Mouse (Mus musculus): ENCODE data around the gene Cd82.

DNA sequence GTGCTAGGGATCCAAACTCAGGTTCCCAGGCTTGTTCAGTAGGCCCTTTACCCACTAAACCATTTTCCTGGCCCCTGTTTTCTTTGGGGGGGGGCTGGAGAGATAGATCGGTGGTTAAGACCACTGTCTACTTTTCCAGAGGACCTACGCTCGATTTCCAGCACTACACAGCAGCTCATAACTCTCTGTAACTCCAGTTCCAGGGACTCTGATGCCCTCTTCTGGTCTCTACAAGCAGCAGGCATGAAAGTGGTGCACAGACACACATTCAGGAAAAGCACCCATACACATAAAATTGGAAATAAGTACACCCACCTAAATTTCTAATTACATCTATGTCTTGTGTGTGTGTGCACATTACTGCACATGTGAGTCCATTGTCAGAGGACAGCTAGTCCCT is 85.8 kb downstream of the Cd82 start:
- TF ChIP-seq CTCF (IDR thresholded peaks at IDR 0.05; ENCODE audit: control insufficient read depth, insufficient read depth, insufficient read length) (no peak), MAX (IDR thresholded peaks at IDR 0.05) (no peak), MYOD1 (IDR thresholded peaks at IDR 0.05; ENCODE audit: control insufficient read depth, insufficient read length, low read depth) (no peak), USF1 (IDR thresholded peaks at IDR 0.05; ENCODE audit: low read depth) (no peak), MYOG (IDR thresholded peaks at IDR 0.05; ENCODE audit: control insufficient read depth, extremely low read depth, insufficient read length) (no peak), FOSL1 (IDR thresholded peaks at IDR 0.05; ENCODE audit: insufficient read depth, low read length, poor library complexity, severe bottlenecking) (no peak), CEBPB (IDR thresholded peaks at IDR 0.05; ENCODE audit: low read depth) (no peak)
